Mouse (Mus musculus): Measurements from ENCODE around the gene Dhx16.
"Not testable (repeated sequence)": the region's sequence is repeated elsewhere in the genome, so short reads cannot be mapped to it uniquely, and the experiment has no call there.

Gene Dhx16

GRCm38 (mm10) chr17:35920384-35920783 is 40.8 kb downstream of the Dhx16 start:
- no peak for DNase-seq (ENCODE audit: low spot score)

- no peak for DNase-seq (ENCODE audit: low spot score)
These were observed 41.4 kb downstream of the Dhx16 start for GRCm38 (mm10) chr17:35920862-35921562.

GRCm38 (mm10) chr17:35921710-35922109 is 42.1 kb downstream of the Dhx16 start:
- DNase-seq (ENCODE audit: low spot score), result no peak

- no peak for DNase-seq (ENCODE audit: low spot score)
These were observed 42.9 kb downstream of the Dhx16 start for GRCm38 (mm10) chr17:35922566-35922965.

- no peak for DNase-seq (ENCODE audit: low spot score)
These were observed 43.7 kb downstream of the Dhx16 start for GRCm38 (mm10) chr17:35923281-35923680.

- DNase-seq (ENCODE audit: low spot score), result no peak
These were observed 47.9 kb downstream of the Dhx16 start for GRCm38 (mm10) chr17:35927471-35927870.

GRCm38 (mm10) chr17:35929534-35929933 is 49.9 kb downstream of the Dhx16 start:
- no peak for DNase-seq (ENCODE audit: low spot score)

- DNase-seq (ENCODE audit: low spot score), result no peak
These were observed 51.0 kb downstream of the Dhx16 start for GRCm38 (mm10) chr17:35930627-35931026.

GRCm38 (mm10) chr17:35932608-35933007 is 53.0 kb downstream of the Dhx16 start:
- no peak for DNase-seq (ENCODE audit: low spot score)

- DNase-seq (ENCODE audit: low spot score), result not testable (repeated sequence)
These were observed 56.1 kb downstream of the Dhx16 start for GRCm38 (mm10) chr17:35935763-35936162.

- no peak for DNase-seq (ENCODE audit: low spot score)
These were observed 58.2 kb downstream of the Dhx16 start for GRCm38 (mm10) chr17:35937700-35938348.

- DNase-seq (ENCODE audit: low spot score), result no peak
These were observed 59.5 kb downstream of the Dhx16 start for GRCm38 (mm10) chr17:35939108-35939507.

- no peak for DNase-seq (ENCODE audit: low spot score)
These were observed 60.3 kb downstream of the Dhx16 start for GRCm38 (mm10) chr17:35939941-35940340.
